Mouse (Mus musculus) heart, adult 2 months (tissue): Measurements from ENCODE around the gene D430041D05Rik.

Experiments used
- CTCF ChIP-seq: fragments of 200-600 bp; IDR thresholded peaks from 2 replicates; pipeline ENCODE4 v1.8.1; 2022; ENCODE audit warnings: antibody characterized with exemption, mild to moderate bottlenecking, moderate library complexity
- EP300 ChIP-seq: fragments of 200-500 bp; IDR thresholded peaks from 2 replicates; pipeline ENCODE4 v1.6.1; 2011; ENCODE audit warnings: low read depth, low read length, control low read depth; ENCODE audit not compliant: insufficient read depth

- no peak for TF ChIP-seq CTCF
- TF ChIP-seq EP300: no peak
Measured at GRCm38 (mm10) chr2:104337619-104338018, 73.2 kb downstream of the D430041D05Rik start.
